Mouse (Mus musculus) erythroblast, adult 5-6 weeks (primary cell): Measurements from ENCODE around the gene Rcc2. TPM values are rescaled to one million over a fixed set of nuclear protein-coding genes. Genes with fewer than 3 reads are reported as not detected.

Experiments used
- ATAC-seq: replicated peaks from 2 replicates; pipeline ENCODE4 v1.8.0; 2016; ENCODE audit warnings: moderate number of reproducible peaks, mild to moderate bottlenecking, moderate TSS enrichment, inconsistent platforms; ENCODE audit not compliant: poor library complexity, low FRiP score, severe bottlenecking
- total RNA-seq, 2 experiments: library from RNA; stranded (forward) in 1 of 2; stranded (reverse) in 1 of 2; fragments of 150-400 nt in 1 of 2; fragments of 200-764, 138-1000 nt in 1 of 2; gene quantifications; 2 replicates each; pipeline versions ENCODE4 v1.2.3 to v1.2.4; 2015 to 2017; ENCODE audit warnings: low replicate concordance in 2 of 2

Rcc2 gene
- total RNA-seq, 2 experiments from 2014 or later = 10.6 to 24.1 TPM

DNA sequence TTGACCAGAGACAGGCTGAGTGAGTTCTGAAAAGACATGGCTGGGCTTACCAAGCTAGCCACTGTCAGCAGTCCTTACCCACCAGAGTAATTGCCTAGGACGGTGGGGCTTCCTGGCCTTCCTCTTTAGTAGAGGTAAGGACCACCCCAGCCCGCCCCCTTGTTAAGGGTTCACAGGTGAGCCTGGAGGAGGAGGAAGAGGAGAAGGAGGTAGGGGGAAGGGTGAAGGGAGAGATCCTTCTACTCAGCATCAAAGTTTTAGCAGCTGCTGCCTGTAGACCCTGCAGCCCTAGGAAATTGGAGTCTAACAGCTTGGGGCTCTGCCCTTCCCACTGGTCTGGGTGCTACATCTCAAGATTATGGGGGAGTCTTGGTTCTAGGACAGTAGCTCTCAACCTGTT, 42.2 kb downstream of the Rcc2 start, which contains the start of gene Padi6:
TSS of gene Padi6 (minus strand) at position 101 of the 400 bp plus-strand sequence.
- ATAC-seq = no peak

DNA sequence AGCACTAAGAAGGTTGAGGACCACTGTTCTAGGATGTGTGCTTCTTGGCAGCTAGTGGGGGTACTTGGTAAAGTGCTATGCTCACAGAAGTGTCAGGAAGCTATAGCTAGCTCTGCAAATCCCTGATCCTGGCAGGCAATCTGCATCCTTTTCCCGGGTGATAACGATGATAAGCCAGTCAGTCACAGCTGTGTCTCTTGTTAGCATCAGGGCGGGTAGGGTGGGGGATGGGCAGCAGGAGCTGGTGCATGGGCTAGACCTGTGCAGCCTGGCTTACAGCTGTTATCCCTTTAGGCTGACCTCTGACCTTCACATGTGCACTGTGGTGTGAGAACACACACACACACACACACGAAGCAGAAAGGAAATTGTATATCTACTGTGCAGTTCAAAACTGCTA, 42.7 kb downstream of the Rcc2 start:
- no peak for ATAC-seq

DNA sequence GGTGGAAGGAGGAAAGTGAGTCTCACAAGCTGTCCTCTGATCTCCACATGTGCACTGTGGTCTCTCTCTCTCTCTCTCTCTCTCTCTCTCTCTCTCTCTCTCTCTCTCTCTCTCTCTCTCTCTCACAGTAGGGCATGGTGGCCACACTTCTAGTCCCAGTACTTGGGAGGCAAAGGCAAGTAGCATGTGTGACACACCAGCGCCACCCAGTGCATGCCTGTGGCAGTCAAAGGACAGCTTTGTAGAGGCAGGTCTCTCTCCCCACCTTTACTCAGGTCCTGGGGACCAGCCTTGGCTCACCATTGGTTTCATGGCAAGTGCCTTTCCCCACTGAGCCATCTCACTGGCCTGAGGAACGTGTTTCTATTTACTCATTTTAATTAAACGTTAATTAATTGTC, 44.3 kb downstream of the Rcc2 start:
- ATAC-seq = no peak

DNA sequence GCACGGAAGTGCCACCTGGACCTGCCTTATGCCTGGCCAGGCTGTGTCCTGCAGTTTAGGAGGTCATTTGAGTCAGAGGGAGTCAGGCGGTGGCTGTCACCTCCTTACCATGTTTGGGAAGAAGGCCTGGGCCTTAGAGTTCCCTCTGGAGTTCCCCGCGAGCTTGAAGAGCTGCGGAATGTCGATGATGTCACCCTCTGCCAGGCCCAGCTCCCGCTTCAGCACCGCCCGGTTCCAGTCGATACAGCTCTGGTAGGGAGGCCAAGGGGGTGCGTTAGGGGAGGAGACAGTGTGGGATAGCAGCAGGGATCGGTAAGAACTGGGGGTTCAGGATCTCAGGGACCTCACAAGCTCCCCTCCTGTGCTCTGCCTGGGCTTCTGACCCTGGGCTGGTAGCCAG, 47.6 kb downstream of the Rcc2 start:
- no peak for ATAC-seq

DNA sequence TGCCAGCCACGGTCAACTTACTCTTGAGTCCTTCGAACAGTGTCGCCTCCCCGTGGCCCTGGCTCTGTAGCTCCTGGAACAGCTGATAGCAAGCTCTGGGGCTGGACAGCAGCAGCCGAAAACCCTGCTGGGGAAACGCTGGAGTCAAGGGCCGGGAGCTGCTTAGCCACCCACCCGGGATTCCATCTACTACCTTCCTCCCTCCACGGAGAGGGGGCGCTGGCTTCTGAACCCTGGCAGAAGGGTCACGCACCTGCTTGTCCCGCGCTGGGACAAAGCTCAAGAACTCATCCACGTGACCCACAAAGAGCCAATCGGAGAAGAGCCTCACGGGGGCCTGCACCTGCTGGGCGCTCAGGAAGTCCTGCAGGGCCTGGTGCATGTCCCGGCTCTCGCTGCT, 50.0 kb downstream of the Rcc2 start:
- ATAC-seq = no peak

DNA sequence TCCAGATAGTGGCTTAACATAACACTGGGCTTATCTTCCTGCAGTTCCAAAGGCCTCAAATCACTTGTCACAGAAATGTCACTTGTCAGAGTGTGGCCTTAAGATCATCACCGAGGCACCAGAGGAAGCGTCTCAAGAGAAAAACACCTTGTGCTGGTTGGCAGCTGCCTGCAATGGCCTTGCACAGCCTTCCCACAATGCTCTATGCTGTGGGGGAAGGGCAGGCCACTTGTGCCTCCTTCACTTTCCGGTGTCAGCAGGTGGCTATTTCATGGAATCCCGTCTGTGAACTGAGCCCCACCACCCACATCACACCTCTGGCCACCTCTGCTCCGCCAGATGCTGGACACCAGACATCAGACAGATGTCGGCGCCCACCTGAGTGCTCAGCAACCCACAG, 53.0 kb downstream of the Rcc2 start:
- ATAC-seq = no peak

DNA sequence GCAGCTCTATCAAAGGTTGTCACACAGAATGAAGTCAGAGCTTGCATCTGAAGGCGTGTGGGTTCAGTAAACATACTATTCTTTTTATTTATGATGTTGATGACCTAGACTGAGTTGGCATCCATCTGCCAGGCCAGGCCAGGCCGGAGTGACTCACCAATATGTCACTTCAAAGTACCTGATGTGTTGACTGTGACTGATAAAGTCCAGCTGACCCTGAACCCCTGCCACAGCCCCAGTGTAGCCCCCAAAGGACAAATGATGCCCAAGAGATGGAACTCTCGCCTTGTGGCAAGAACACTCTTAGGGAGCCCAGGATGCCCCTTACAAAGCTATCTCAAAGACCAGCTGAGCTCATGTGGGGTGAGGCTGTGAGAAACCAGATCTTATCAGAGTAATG, 55.5 kb downstream of the Rcc2 start:
- ATAC-seq = no peak

DNA sequence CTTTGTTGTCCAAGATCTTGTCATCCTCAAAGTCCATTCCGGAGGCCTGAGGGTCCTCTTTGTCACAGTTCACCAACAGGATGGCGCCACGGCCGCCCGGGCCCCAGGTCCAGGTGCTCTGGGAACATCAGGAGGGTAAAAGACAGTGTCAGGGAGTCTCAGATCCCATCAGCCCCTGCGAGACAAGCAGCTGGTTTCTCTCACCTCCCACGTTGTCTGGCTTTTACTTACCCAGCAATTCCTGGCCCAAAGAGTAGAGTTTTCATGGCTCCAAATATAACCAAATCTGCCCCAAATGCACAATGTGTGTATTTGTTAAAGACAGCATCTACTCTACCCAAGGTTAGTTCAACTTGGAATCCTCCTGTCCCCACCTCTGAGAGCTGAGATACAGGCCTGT, 61.3 kb downstream of the Rcc2 start:
- no peak for ATAC-seq

DNA sequence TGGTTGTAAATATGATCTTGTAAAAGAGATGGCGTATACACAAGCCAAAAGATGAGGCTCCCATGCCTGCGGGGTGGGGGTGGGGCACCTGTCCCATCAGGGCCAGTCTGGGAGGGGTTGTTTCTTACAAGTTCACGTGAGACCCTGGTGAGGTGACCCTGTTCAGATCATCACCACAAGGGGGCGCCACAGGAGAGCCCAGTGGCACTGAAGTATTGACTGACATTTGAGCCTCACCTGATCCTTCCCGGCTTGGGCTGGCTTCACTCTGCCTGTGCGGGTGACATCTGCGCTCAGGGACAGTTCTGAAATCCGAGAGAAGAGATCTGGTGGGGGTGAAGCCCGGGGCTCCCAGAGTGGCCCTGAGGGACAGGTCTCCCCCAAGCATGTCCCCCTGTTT, 62.8 kb downstream of the Rcc2 start:
- ATAC-seq = no peak

DNA sequence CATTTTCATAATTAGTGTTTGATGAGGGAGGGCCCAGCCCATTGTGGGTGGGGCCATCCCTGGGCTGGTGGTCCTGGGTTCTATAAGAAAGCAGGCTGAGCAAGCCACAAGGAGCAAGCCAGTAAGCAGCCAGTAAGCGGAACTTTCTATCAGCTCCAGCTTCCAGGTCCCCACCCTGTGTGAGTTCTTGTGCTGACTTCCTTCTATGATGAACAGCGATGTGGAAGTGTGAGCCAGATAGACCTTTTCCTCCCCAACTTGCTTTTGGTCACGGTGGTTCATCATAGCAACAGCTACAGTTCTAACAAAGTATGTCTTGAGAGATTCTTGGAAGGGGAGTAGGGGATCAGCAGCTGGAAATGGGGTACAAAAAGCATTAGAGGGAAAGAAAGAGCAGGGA, 65.6 kb downstream of the Rcc2 start:
- no peak for ATAC-seq

DNA sequence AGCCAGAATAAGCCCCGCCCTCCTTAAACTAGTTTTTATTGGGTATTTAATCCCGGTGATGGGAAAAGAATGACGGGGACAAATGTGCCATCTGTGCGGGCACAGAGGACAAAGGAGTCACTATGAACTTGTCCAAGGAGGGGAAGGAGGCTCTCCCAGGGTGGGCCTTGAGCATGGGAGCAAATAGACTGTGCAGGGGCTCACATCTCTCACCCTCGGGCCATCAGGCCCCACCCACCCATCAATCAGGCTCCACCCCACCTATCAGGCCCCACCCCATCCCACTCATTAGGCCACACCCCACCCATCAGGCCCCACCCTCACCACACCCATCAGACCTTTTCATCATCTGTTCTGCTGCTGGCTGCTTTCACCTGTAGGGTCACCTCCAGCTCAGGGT, 68.6 kb downstream of the Rcc2 start:
- no peak for ATAC-seq

DNA sequence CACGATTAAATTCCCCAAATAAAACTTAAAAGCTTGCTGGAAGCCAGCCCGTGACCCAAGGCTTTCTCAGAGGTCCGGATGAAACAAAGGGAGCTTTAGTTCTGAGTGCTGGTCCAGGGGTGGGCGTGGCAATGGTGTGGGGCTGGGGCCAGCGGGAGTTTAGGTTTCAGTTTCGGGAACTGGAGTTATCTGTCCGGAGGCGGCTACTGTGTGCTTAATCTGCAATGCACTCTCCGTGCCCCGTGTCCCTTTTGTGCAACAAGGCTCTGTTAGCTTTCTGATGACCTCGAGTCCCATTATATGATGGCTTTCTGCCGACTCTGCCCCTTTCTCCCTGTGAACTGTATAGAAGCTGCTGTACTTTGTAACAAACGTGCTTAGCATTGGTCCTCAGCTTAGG, 70.1 kb downstream of the Rcc2 start:
- ATAC-seq = no peak

DNA sequence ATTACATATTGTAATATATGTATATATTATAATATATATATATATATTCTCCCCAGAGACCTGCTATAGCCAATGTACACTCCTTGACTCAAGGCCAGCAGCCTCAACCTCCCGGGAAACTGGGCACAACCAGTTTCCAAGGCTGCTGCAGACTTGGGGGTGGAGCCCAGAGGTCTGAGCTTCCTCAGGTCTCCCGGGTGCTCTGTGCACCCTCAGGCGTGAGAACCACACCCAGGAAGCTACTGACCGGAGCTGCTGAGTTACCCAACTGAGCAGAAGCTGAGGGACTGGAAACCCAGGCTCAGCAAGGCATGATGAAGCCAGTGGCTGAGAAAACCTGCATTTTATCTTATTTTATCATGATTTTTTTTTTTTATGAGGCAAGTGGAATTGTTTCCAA, 70.8 kb downstream of the Rcc2 start:
- no peak for ATAC-seq

Other genes with a start within 250 kb of the Rcc2 start
- 1.5 and 7.3 TPM in 2 replicates for gene Arhgef10l, start 34.5 kb upstream of the Rcc2 start, total RNA-seq (2015; ENCODE audit: low replicate concordance)
- 2.6 and 4.5 TPM in 2 replicates for gene Arhgef10l, start 34.5 kb upstream of the Rcc2 start, total RNA-seq (2017; ENCODE audit: low replicate concordance)
- not detected in 2 replicates for gene Padi6, start 42.1 kb downstream of the Rcc2 start, total RNA-seq (2015; ENCODE audit: low replicate concordance)
- gene Padi6, start 42.1 kb downstream of the Rcc2 start, total RNA-seq (2017; ENCODE audit: low replicate concordance) = not detected in 2 replicates
- 17.6 and 18.6 TPM in 2 replicates for gene Padi4, start 73.7 kb downstream of the Rcc2 start, total RNA-seq (2015; ENCODE audit: low replicate concordance)
- gene Padi4, start 73.7 kb downstream of the Rcc2 start, total RNA-seq (2017; ENCODE audit: low replicate concordance) = 11.6 and 13.5 TPM in 2 replicates
- gene Padi3, start 110.1 kb downstream of the Rcc2 start, total RNA-seq (2015; ENCODE audit: low replicate concordance) = not detected in 2 replicates
- gene Padi3, start 110.1 kb downstream of the Rcc2 start, total RNA-seq (2017; ENCODE audit: low replicate concordance) = not detected in 2 replicates
- gene Padi1, start 145.2 kb downstream of the Rcc2 start, total RNA-seq (2015; ENCODE audit: low replicate concordance) = not detected in 2 replicates
- gene Padi1, start 145.2 kb downstream of the Rcc2 start, total RNA-seq (2017; ENCODE audit: low replicate concordance) = not detected in 2 replicates
- gene Padi2, start 205.8 kb downstream of the Rcc2 start, total RNA-seq (2015; ENCODE audit: low replicate concordance) = 5.4 and 7.1 TPM in 2 replicates
- 5.0 and 5.1 TPM in 2 replicates for gene Padi2, start 205.8 kb downstream of the Rcc2 start, total RNA-seq (2017; ENCODE audit: low replicate concordance)